Mouse (Mus musculus) monocyte, adult 5-6 weeks (primary cell): Measurements from ENCODE around the gene Dmc1. TPM values are rescaled to one million over a fixed set of nuclear protein-coding genes. Genes with fewer than 3 reads are reported as not detected.

Experiments
- ATAC-seq: fragments of 153-309, 156-312 bp; replicated peaks from 2 replicates; pipeline ENCODE4 v1.8.0; 2017; ENCODE audit warnings: mild to moderate bottlenecking; ENCODE audit not compliant: low TSS enrichment, insufficient number of reproducible peaks, severe bottlenecking, poor library complexity, low FRiP score
- total RNA-seq: library from RNA; stranded (forward); fragments of 200-1000, 200-491, 200-594 nt; gene quantifications from 3 replicates; pipeline ENCODE4 v1.2.3, GENCODE M21; 2017

The Dmc1 gene
- total RNA-seq: 0.97 TPM in 1 of 3 replicates, not detected in the others

GRCm38 (mm10) chr15:79604990-79605665 is at the start of gene Dmc1:
Gene Dmc1, minus strand, starts transcription at chr15:79605109.
- ATAC-seq: 0 out of 2 replicates have a peak, but pooled peaks have one; percentile 31

- no peak for ATAC-seq
These were observed 46.6 kb upstream of the Dmc1 start for GRCm38 (mm10) chr15:79651481-79651880.

DNA sequence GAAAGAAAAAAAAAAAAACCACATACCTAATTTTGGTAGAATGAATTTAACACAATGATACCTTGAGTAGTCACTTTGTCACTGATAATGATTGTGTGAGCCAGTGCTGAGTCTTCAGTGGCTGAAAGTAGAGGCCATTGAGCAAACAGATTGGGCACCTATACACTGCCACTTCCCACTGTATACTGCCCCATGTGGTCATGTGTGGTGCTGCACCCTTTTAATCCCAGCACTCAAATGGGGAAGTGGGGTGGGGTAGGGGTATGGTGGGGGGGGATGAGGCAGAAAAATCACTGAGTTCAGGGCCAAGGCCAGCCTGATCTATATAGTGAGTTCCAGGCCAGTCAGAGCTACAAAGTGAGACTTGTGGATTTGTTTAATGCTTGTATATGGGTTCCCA is 45.7 kb upstream of the Dmc1 start:
- peak; percentile 85 for ATAC-seq

DNA sequence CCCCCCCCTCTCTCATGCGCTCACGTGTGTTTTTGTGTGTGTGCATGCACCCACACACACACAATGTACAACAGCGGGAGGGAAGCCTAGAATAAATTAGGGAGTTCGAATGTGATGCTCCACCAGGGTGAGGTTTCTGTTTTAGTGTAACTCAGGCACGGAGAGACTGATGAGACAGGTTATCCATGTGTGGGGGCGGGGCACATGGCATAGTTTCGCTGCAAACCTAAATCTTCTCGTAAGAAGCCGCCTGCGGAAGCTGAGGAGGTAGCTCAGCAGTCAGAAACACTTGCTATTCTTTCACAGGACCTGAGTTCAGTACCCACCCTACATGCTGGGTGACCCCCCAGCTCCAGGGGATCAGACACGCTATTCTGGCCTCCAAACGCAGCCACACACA is 43.2 kb upstream of the Dmc1 start:
- ATAC-seq: no peak

- ATAC-seq: no peak
These were observed 40.6 kb upstream of the Dmc1 start for GRCm38 (mm10) chr15:79645483-79645882.

- no peak for ATAC-seq
These were observed 36.4 kb upstream of the Dmc1 start for GRCm38 (mm10) chr15:79641135-79641817.

DNA sequence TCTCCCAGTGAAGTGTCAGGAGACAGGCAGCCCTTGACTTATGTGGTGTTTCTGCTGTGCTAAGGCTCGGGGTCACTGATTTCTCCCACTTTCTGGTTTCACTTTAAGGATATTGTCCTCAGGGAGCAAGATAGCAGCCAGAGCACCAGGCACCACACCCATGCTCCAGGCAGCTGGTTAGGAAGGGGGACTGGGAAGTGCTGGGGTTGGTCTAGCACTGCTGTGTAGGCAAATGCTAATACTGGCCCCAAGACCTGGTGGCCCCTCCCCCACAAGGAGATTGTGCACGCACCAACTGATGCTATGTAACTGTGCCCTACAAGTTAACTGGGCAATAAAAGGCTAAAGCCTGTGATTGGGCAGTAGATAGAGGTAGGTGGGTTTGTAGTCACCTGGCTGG is 25.6 kb upstream of the Dmc1 start:
- ATAC-seq: no peak

GRCm38 (mm10) chr15:79619770-79620414 is 15.0 kb upstream of the Dmc1 start:
- no peak for ATAC-seq

GRCm38 (mm10) chr15:79618456-79618855 is 13.5 kb upstream of the Dmc1 start:
- ATAC-seq: no peak

DNA sequence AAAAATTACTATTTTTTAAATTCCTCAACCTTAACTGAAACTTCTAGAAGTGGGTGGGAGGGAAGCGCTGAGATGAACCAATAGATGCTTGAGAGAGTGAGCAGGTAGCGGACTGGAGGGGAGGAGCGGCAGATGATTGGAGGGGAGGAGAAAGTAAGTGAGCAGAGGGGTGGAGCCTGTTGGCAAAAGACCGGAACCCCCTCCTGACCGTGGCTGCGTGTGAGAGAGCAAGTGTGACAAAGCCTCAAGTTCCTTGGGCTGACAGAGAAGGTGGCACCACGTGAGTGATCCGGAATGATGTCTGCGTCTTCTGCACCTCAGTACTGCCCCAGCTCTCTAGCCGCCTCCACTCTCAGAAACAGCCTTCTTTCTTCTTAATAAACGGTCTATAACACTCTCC is 12.2 kb upstream of the Dmc1 start:
- ATAC-seq: no peak

GRCm38 (mm10) chr15:79616729-79617128 is 11.8 kb upstream of the Dmc1 start:
- no peak for ATAC-seq

GRCm38 (mm10) chr15:79615501-79615900 is 10.6 kb upstream of the Dmc1 start:
- ATAC-seq: no peak

DNA sequence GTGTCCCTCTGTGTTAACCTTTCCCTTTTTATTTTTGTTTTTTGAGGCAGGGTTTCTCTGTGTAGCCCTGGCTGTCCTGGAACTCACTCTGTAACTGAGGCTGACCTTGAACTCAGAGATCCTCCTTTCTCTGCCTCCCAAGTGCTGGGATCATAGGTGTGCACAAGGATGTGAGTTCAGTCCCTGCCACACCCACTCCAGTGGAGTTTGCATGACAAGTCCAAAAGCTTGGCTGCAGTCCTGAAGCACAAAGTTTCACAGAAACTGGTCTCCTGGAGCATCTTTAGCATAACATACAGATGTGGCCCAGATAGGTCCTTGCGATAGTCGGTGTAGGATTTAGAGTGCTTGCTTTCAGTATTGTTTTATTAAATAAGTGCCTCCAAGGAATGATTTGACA is 4.3 kb upstream of the Dmc1 start:
- no peak for ATAC-seq

DNA sequence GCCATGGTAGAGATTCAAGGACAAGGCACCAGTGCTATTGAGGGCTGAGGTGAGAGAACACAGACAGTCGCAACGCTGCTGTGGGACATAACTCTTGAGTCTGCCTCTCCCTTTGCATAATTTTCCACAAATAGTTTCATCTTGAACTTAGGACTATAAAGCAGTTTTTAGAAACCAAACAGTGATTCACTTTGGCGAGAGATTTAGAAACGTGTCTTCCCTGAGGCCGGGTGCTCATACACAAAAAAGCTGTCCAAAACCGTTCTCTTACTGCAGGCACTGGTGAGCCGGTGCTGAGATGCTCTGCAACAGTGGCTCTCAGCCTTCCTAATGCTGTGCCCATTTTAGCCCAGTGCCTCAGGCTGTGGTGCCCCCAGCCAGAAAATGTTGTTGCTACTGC is 3.3 kb upstream of the Dmc1 start:
- ATAC-seq: no peak

DNA sequence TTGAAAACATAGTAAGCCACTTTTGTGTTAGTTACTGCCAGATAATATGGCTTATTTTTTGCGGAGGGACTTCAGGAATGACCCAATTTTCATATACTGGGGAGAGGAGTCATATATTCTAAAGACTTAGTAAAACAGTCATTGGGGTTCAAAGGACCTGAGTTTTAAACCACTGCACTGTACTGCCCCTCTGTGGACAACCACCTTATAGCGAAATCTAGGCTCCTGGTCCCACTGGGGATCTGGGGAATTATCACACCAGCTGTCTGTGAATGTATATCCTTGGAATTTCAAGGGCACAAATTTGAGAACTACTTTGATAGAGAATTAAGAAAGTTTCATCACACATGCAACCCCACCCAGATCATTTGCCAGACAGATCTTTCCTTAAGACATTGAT is 2.8 kb upstream of the Dmc1 start:
- no peak for ATAC-seq

DNA sequence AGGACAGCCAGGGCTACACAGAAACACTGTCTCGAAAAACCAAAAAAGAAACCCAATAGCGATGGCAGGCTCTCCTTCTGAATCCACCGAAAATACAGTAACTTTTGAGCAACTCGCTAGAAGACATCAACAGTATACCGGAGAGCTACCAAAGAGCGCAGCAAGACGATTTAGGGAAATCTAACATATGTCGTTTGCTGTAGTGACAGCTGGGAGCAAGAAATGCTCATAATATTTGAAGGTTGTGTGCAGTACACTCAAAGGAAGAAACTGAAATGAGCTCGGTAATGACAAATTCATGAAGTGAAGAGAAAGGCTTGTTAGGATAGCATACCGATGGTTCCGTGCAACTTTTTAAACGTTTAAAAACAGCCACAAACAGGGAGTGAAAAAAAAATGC is 1.3 kb upstream of the Dmc1 start:
- no peak for ATAC-seq

DNA sequence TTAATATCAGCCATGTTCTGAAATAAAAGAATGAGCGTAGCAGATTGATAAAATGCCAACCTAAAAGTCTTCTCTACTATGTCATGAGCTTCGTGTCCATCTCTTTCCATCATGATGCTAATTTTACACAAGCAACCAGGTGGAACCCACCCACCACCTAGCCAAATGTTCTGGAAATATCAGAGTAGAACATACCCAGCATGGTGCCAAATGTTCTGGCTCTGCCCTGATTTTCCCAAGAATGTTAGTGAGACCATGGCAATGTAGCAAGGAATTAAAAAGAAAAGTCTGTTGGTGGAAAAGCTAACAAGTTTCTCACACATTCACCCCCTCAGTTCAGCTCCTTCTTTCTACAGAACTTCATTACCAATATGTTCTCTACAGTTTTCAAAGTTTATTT is 4.7 kb downstream of the Dmc1 start:
- no peak for ATAC-seq

GRCm38 (mm10) chr15:79598715-79599114 is 6.2 kb downstream of the Dmc1 start:
- ATAC-seq: no peak

DNA sequence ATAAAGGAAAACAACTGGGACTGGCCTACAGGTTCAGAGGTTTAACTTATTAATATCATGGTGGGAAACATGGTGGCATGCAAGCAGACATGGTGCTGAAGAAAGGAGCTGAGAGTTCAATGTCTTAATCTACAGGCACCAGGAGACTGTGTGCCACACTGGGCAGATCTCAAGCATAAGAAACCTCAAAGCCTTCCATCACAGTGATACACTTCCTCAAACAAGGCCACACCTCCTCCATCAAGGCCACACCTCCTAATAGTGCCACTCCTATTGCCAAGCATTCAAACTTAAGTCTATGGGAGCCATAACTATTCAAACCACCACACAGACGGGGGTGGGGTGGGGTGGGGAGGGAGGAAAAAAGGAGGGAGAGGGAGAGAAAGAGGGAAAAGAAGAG is 23.3 kb downstream of the Dmc1 start:
- no peak for ATAC-seq
